23 mouse cellular contexts compared by ENCODE assay signal in the genomic region with DNA sequence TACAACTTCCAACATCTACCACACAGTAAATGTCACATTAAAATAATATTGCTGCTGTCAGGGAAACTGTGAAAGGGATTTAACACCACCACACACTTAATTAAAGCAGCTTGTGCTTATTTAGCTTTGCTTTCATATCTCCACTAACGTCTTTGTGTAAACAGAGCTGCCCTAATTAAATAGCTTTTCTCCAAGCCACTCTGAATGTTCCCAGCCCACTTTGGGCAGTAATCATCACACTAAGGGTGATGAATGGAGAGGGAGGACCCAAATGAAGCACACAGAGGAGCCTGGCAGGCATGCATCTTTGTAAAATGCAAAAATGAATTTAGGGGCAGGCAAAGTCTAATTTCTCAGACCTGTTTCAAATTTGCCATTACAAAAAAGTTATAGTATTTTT.
A peak's percentile ranks its signal among the peaks of the same experiment; 100 is the strongest.
DNase-seq lines count a peak whose midpoint lies in the region; ATAC-seq lines count a peak whose summit lies in the region.
"Had no signal": no experiment of that assay in that cellular context is flagged by ENCODE, and none has a peak within 500 bp of the region (broad histone marks: within the 10 kb centered on the region; RNA-seq: fewer than 3 reads in every experiment).

No protein-coding gene starts in this region.

- no peak overlapping the region for H3K4me2 ChIP-seq in forebrain, embryonic 11.5 days (ENCODE audit: low read depth, low read length, severe bottlenecking)
- no peak overlapping the region for H3K4me2 ChIP-seq in forebrain, embryonic 16.5 days (ENCODE audit: low read length)
- H3K4me2 ChIP-seq: heart, embryonic 11.5 days; hindbrain, embryonic 12.5 days; limb, embryonic 12.5 days; neural tube, embryonic 12.5 days had no signal

- H3K9ac ChIP-seq in forebrain, embryonic 11.5 days (ENCODE audit: low read length) = no peak overlapping the region
- H3K9ac ChIP-seq in forebrain, embryonic 16.5 days (replicated peaks; ENCODE audit: low read depth, low read length) = no peak overlapping the region
- H3K9ac ChIP-seq: hindbrain, embryonic 12.5 days; limb, embryonic 12.5 days; liver, embryonic 14.5 days; neural tube, embryonic 12.5 days had no signal

- peak; percentile 89 for ATAC-seq in forebrain, embryonic 11.5 days (replicated peaks; ENCODE audit: low FRiP score)
- peak; percentile 81 for ATAC-seq in forebrain, embryonic 16.5 days
- ATAC-seq: inflammation-experienced regulatory T-cells, adult 6 months had no signal

- DNase-seq in forebrain, embryonic 11.5 days (ENCODE audit: low spot score) = no peak
- DNase-seq in forebrain, embryonic 10.5 days (ENCODE audit: extremely low spot score, low spot score) = no peak
- DNase-seq in retina, postnatal 1 day = peak; percentile 15
- DNase-seq in retina, embryonic 14.5 days (ENCODE audit: low spot score) = no peak
- DNase-seq in kidney, adult 8-10 months = no peak
- DNase-seq in left cerebral cortex, adult 8-10 months (ENCODE audit: low spot score in 2 of 2) = no peak
- DNase-seq: adrenal gland, postnatal 36 days; cerebellum, adult 9-10 months; heart, postnatal 10 days; kidney, adult 2 months; kidney, postnatal 36 days; layer of hippocampus, adult 9-11 months; right cerebral cortex, postnatal 14 days; spleen, adult 18-20 months; thymus, postnatal 36 days had no signal

- no peaks in the 10 kb centered on the region for H3K9me3 ChIP-seq in forebrain, embryonic 11.5 days (ENCODE audit: control insufficient read depth, low read length)
- H3K9me3 ChIP-seq in forebrain, embryonic 10.5 days = no peaks in the 10 kb centered on the region
- H3K9me3 ChIP-seq in forebrain, embryonic 16.5 days (ENCODE audit: control insufficient read depth, low read length) = no peaks in the 10 kb centered on the region
- H3K9me3 ChIP-seq: hindbrain, embryonic 12.5 days; limb, embryonic 12.5 days; neural tube, embryonic 12.5 days had no signal

- no peaks in the 10 kb centered on the region for H3K4me1 ChIP-seq in forebrain, embryonic 11.5 days (replicated peaks; ENCODE audit: control insufficient read depth, insufficient read depth, low read length)
- peaks cover 24% of the 10 kb centered on the region for H3K4me1 ChIP-seq in forebrain, embryonic 10.5 days
- peaks cover 2% of the 10 kb centered on the region; the same call in 1 of the 2 replicates for H3K4me1 ChIP-seq in forebrain, embryonic 16.5 days (replicated peaks; ENCODE audit: control insufficient read depth, insufficient read depth, low read length)
- H3K4me1 ChIP-seq: hindbrain, embryonic 12.5 days; limb, embryonic 12.5 days; neural tube, embryonic 12.5 days had no signal

- H3K4me3 ChIP-seq in forebrain, embryonic 11.5 days (ENCODE audit: low read depth, low read length) = no peak overlapping the region
- H3K4me3 ChIP-seq in forebrain, embryonic 10.5 days = no peak overlapping the region
- no peak overlapping the region for H3K4me3 ChIP-seq in forebrain, embryonic 16.5 days (replicated peaks; ENCODE audit: low read length)
- H3K4me3 ChIP-seq: hindbrain, embryonic 12.5 days; limb, embryonic 12.5 days; neural tube, embryonic 12.5 days had no signal

- WGBS in forebrain, embryonic 11.5 days = 0% methylated on average over 1 of the region's 1 CpGs
- 6% methylated on average over 1 of the region's 1 CpGs for WGBS in forebrain, embryonic 10.5 days
- 0% methylated on average over 1 of the region's 1 CpGs for WGBS in forebrain, embryonic 16.5 days

- H3K27ac ChIP-seq in forebrain, embryonic 11.5 days (ENCODE audit: low read depth, low read length) = no peak overlapping the region
- no peak overlapping the region for H3K27ac ChIP-seq in forebrain, embryonic 10.5 days
- no peak overlapping the region for H3K27ac ChIP-seq in forebrain, embryonic 16.5 days (ENCODE audit: low read length)
- H3K27ac ChIP-seq: hindbrain, embryonic 12.5 days; limb, embryonic 12.5 days; liver, embryonic 14.5 days; neural tube, embryonic 12.5 days had no signal

- H3K27me3 ChIP-seq in forebrain, embryonic 11.5 days (ENCODE audit: control insufficient read depth, insufficient read depth, low read length) = no peaks in the 10 kb centered on the region
- H3K27me3 ChIP-seq in forebrain, embryonic 10.5 days (ENCODE audit: poor library complexity, severe bottlenecking) = no peaks in the 10 kb centered on the region
- no peaks in the 10 kb centered on the region for H3K27me3 ChIP-seq in forebrain, embryonic 16.5 days (replicated peaks; ENCODE audit: control insufficient read depth, insufficient read depth, low read length)
- H3K27me3 ChIP-seq: CH12.LX; hindbrain, embryonic 12.5 days; limb, embryonic 12.5 days; neural tube, embryonic 12.5 days had no signal

- no peaks in the 10 kb centered on the region for H3K36me3 ChIP-seq in forebrain, embryonic 11.5 days (ENCODE audit: control insufficient read depth, insufficient read depth, low read length)
- H3K36me3 ChIP-seq in forebrain, embryonic 10.5 days (replicated peaks) = no peaks in the 10 kb centered on the region
- H3K36me3 ChIP-seq in forebrain, embryonic 16.5 days (ENCODE audit: control insufficient read depth, insufficient read depth) = no peaks in the 10 kb centered on the region
- H3K36me3 ChIP-seq: hindbrain, embryonic 12.5 days; limb, embryonic 12.5 days; neural tube, embryonic 12.5 days had no signal
